Mouse (Mus musculus): Measurements from ENCODE around the gene Fbll1. TPM values are rescaled to one million over a fixed set of nuclear protein-coding genes. Genes with fewer than 3 reads are reported as not detected.

Fbll1 gene
- polyA plus RNA-seq, 1 experiment from 2014 or later, result not detected

GRCm38 (mm10) chr11:35754906-35755418 lies 43.7 kb downstream of the Fbll1 start:
- no peak for ATAC-seq (ENCODE audit: insufficient read depth, low FRiP score)

GRCm38 (mm10) chr11:35750578-35750977 lies 48.1 kb downstream of the Fbll1 start:
- peak; percentile 91 for ATAC-seq (ENCODE audit: insufficient read depth, low FRiP score)
- Histone ChIP-seq H3K4me3 (replicated peaks; ENCODE audit: low read length) (no peak overlapping the region), H3K4me1 (ENCODE audit: control insufficient read depth, insufficient read depth, low read length) (no peaks in the 10 kb centered on the region), H3K9ac (ENCODE audit: low read length) (no peak overlapping the region), H3K27me3 (ENCODE audit: control insufficient read depth, insufficient read depth, low read length) (no peaks in the 10 kb centered on the region), H3K36me3 (ENCODE audit: control insufficient read depth, insufficient read depth, low read length) (no peaks in the 10 kb centered on the region), H3K9me3 (replicated peaks; ENCODE audit: control insufficient read depth, low read length) (no peaks in the 10 kb centered on the region), H3K27ac (ENCODE audit: low read length) (peak overlapping the region; percentile 64; the same call in 1 of the 2 replicates), H3K4me2 (ENCODE audit: low read depth, low read length) (no peak overlapping the region)
- 55% methylated on average over 8 of the region's 8 CpGs for WGBS

More at GRCm38 (mm10) chr11:35754906-35755418, 43.7 kb downstream of the Fbll1 start:
- no peaks in the 10 kb centered on the region for H3K36me3 ChIP-seq (ENCODE audit: control insufficient read depth, insufficient read depth, low read length)
- H3K27ac ChIP-seq (ENCODE audit: low read length), result no peak overlapping the region
- H3K4me3 ChIP-seq (replicated peaks; ENCODE audit: low read length), result no peak overlapping the region
- WGBS, result 86% methylated on average over 4 of the region's 4 CpGs
- H3K9ac ChIP-seq (ENCODE audit: low read length), result no peak overlapping the region
- no peak overlapping the region for H3K4me2 ChIP-seq (ENCODE audit: low read depth, low read length)
- H3K9me3 ChIP-seq (replicated peaks; ENCODE audit: control insufficient read depth, low read length), result no peaks in the 10 kb centered on the region
- no peaks in the 10 kb centered on the region for H3K27me3 ChIP-seq (ENCODE audit: control insufficient read depth, insufficient read depth, low read length)
- H3K4me1 ChIP-seq (ENCODE audit: control insufficient read depth, insufficient read depth, low read length), result no peaks in the 10 kb centered on the region

MicroRNAs encoded within 50 kb of the gene (microRNA counts, 519-probe panel; counts per million panel counts)
- 3,932 counts per million, percentile 91 among the panel's probes with 10 or more counts for microRNA mmu-miR-103

Small RNAs within 50 kb of the gene (microRNA-seq; reads per million reads assigned to microRNA genes)
- gene Mir103-1, result 1.8 reads per million, percentile 5 among the genes with 10 or more reads in this experiment

Other genes starting within 250 kb of the Fbll1 start
- gene Pank3, start 29.4 kb downstream of the Fbll1 start, polyA plus RNA-seq (2015; fragmentation: Nextera tagmentation; extraction: Ambion mirVana), result 15.4 and 16.5 TPM in 2 replicates
- 90.1 and 92.1 TPM in 2 replicates for gene Rars, start 35.6 kb upstream of the Fbll1 start, polyA plus RNA-seq (2015; fragmentation: Nextera tagmentation; extraction: Ambion mirVana)
- 5.0 and 5.8 TPM in 2 replicates for gene Wwc1, start 181.6 kb upstream of the Fbll1 start, polyA plus RNA-seq (2015; fragmentation: Nextera tagmentation; extraction: Ambion mirVana)